Mouse (Mus musculus) hindbrain, embryonic 16.5 days (tissue): Measurements from ENCODE around the gene Slc46a3. TPM values are rescaled to one million over a fixed set of nuclear protein-coding genes. Genes with fewer than 3 reads are reported as not detected.

Experiments
- ATAC-seq: fragments of 200-750 bp; cut with Nextera tagmentation; 2 replicates; pipeline ENCODE4 v1.8.0; 2017; ENCODE audit warnings: moderate TSS enrichment, moderate library complexity
- H3K27ac ChIP-seq: fragments of 300-500 bp; sonication (generic); 2 replicates; pipeline ENCODE4 v1.5.1; 2014; ENCODE audit warnings: low read depth, mild to moderate bottlenecking, control low read depth, low read length, moderate library complexity
- H3K27me3 ChIP-seq: fragments of 300-500 bp; sonication (generic); replicated peaks from 2 replicates; pipeline ENCODE4 v1.6.1; 2014; ENCODE audit warnings: low read length; ENCODE audit not compliant: control insufficient read depth, insufficient read depth
- H3K36me3 ChIP-seq: fragments of 300-500 bp; sonication (generic); 2 replicates; pipeline ENCODE4 v1.6.1; 2014; ENCODE audit warnings: mild to moderate bottlenecking, low read length, moderate library complexity, mixed read lengths; ENCODE audit not compliant: control insufficient read depth, insufficient read depth
- H3K4me1 ChIP-seq: fragments of 300-500 bp; sonication (generic); 2 replicates; pipeline ENCODE4 v1.6.1; 2014; ENCODE audit warnings: low read depth, low read length; ENCODE audit not compliant: control insufficient read depth, insufficient read depth
- H3K4me2 ChIP-seq: fragments of 300-500 bp; sonication (generic); 2 replicates; pipeline ENCODE4 v1.6.1; 2014; ENCODE audit warnings: mild to moderate bottlenecking, low read length, control low read depth, moderate library complexity
- H3K4me3 ChIP-seq: fragments of 300-500 bp; sonication (generic); 2 replicates; pipeline ENCODE4 v1.5.1; 2014; ENCODE audit warnings: mild to moderate bottlenecking, low read length, control low read depth, moderate library complexity
- H3K9ac ChIP-seq: fragments of 300-500 bp; sonication (generic); 2 replicates; pipeline ENCODE4 v1.6.1; 2014; ENCODE audit warnings: low read depth, mild to moderate bottlenecking, control low read depth, low read length, moderate library complexity
- H3K9me3 ChIP-seq: fragments of 300-500 bp; sonication (generic); 2 replicates; pipeline ENCODE4 v1.6.1; 2014; ENCODE audit warnings: mild to moderate bottlenecking, low read length, moderate library complexity; ENCODE audit not compliant: control insufficient read depth
- WGBS: fragments of 180-500 bp; shearing (Covaris S2); extraction: QIAGEN DNeasy Blood & Tissue Kit; methylation state at CpG from one replicate; pipeline ENCODE4 v1.1.7; 2014; 5-methylcytosine and 5-hydroxymethylcytosine counted together
- polyA plus RNA-seq: library from polyadenylated mRNA; unstranded; fragments of >200 nt; fragmentation: Nextera tagmentation; extraction: Ambion mirVana; gene quantifications from 2 replicates; pipeline ENCODE4 v1.2.1, GENCODE M21; 2015

Slc46a3 gene
- polyA plus RNA-seq, 1 experiment from 2014 or later: 6.3 TPM

DNA sequence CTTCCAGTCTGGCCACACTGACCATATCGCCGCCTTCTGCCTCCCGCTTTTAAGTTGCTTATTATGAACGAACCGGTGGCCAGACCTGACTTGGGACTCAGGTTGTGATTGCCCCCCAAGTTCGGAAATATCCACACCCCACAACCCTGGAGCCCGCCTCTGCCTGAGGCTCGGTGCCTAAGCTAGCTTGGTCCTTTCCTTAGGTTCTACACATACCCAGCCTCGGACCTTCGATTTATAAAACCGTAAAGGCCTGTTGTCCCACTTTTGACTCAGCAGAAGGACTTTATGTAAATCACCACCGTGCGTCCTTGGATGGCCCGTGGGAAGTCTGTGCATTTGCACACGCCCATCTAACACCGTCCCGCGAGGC, 34.6 kb downstream of the Slc46a3 start:
- H3K27me3 ChIP-seq: no peaks in the 10 kb centered on the region
- no peak; the same call in 1 of the 2 replicates for ATAC-seq
- H3K4me2 ChIP-seq: peak overlapping the region; percentile 89
- peak overlapping the region; percentile 92 for H3K9ac ChIP-seq
- H3K4me3 ChIP-seq: peak overlapping the region; percentile 95
- under 1% methylated on average over 18 of the region's 18 CpGs for WGBS
- H3K36me3 ChIP-seq: peaks cover 15% of the 10 kb centered on the region
- no peaks in the 10 kb centered on the region for H3K9me3 ChIP-seq
- H3K4me1 ChIP-seq: peaks cover 17% of the 10 kb centered on the region
- H3K27ac ChIP-seq: peak overlapping the region; percentile 79

DNA sequence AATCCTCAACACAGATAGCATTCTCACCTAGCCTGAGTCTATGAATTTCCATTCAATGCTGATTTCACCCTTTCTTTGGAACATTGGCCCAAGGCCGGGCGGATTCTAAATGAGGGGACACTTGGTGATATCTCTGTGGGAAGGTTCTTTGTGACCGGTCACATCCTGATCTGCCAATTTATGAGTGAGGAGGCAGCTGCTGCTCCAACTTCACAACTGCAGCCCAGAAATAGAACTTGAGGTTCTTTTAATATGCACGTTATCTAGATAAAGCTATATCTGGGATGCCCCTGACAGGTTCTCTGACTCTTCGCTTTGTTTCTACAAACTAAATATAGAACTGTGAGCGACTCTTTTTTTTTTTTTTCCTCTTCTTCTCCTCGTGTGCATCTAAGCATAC, 44.4 kb downstream of the Slc46a3 start:
- Histone ChIP-seq H3K4me2 (no peak overlapping the region), H3K27ac (no peak overlapping the region), H3K36me3 (no peaks in the 10 kb centered on the region), H3K4me3 (no peak overlapping the region), H3K27me3 (no peaks in the 10 kb centered on the region), H3K4me1 (no peaks in the 10 kb centered on the region), H3K9ac (no peak overlapping the region), H3K9me3 (no peaks in the 10 kb centered on the region)
- WGBS: 66% methylated on average over 7 of the region's 7 CpGs
- no peak for ATAC-seq

- Histone ChIP-seq H3K4me2 (peak overlapping the region; percentile 26), H3K4me3 (no peak overlapping the region), H3K9me3 (no peaks in the 10 kb centered on the region), H3K36me3 (no peaks in the 10 kb centered on the region), H3K27ac (no peak overlapping the region), H3K4me1 (no peaks in the 10 kb centered on the region), H3K27me3 (no peaks in the 10 kb centered on the region), H3K9ac (no peak overlapping the region)
- ATAC-seq: peak; percentile 58; the same call in 1 of the 2 replicates
- 26% methylated on average over 16 of the region's 16 CpGs for WGBS
Observed at GRCm38 (mm10) chr5:147848164-147848863, 46.3 kb downstream of the Slc46a3 start.

GRCm38 (mm10) chr5:147847361-147847760, 47.3 kb downstream of the Slc46a3 start:
- 62% methylated on average over 5 of the region's 5 CpGs for WGBS
- Histone ChIP-seq H3K4me2 (no peak overlapping the region), H3K27me3 (no peaks in the 10 kb centered on the region), H3K27ac (no peak overlapping the region), H3K9ac (no peak overlapping the region), H3K36me3 (no peaks in the 10 kb centered on the region), H3K4me3 (no peak overlapping the region), H3K4me1 (no peaks in the 10 kb centered on the region), H3K9me3 (no peaks in the 10 kb centered on the region)
- no peak for ATAC-seq

DNA sequence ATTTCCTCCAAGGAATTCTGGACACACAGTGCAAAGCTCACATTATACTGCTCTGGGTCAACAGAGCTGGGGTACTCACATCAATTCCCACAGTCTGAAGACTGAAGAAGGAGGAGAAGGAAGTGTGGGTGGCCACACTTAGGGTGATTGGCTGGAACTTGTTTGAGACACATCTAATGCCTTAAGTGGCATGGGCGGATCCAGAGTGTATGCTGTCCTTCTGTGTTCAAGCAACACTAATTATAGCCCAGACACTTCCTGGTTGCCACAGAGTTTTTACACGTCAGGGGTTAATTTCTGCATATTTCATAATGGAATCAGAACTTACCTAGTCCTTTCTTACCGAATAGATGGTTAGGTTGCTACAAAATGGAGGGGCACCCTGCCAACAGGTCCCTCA, 49.3 kb downstream of the Slc46a3 start:
- Histone ChIP-seq H3K27me3 (no peaks in the 10 kb centered on the region), H3K27ac (no peak overlapping the region), H3K36me3 (no peaks in the 10 kb centered on the region), H3K4me3 (no peak overlapping the region), H3K4me2 (no peak overlapping the region), H3K9me3 (no peaks in the 10 kb centered on the region), H3K4me1 (no peaks in the 10 kb centered on the region), H3K9ac (no peak overlapping the region)
- ATAC-seq: no peak
- 73% methylated on average over 3 of the region's 3 CpGs for WGBS

GRCm38 (mm10) chr5:147843340-147843739, 51.3 kb downstream of the Slc46a3 start:
- 50% methylated on average over 7 of the region's 7 CpGs for WGBS
- Histone ChIP-seq H3K9me3 (no peaks in the 10 kb centered on the region), H3K4me2 (no peak overlapping the region), H3K4me3 (no peak overlapping the region), H3K9ac (no peak overlapping the region), H3K27ac (no peak overlapping the region), H3K27me3 (no peaks in the 10 kb centered on the region), H3K4me1 (no peaks in the 10 kb centered on the region), H3K36me3 (no peaks in the 10 kb centered on the region)
- ATAC-seq: no peak

- Histone ChIP-seq H3K4me1 (no peaks in the 10 kb centered on the region; the same call in 1 of the 2 replicates), H3K9me3 (no peaks in the 10 kb centered on the region), H3K27ac (no peak overlapping the region), H3K27me3 (no peaks in the 10 kb centered on the region; the same call in 1 of the 2 replicates), H3K36me3 (no peaks in the 10 kb centered on the region), H3K9ac (no peak overlapping the region), H3K4me3 (no peak overlapping the region), H3K4me2 (no peak overlapping the region)
- ATAC-seq: no peak
- 89% methylated on average over 12 of the region's 12 CpGs for WGBS
Observed at GRCm38 (mm10) chr5:147839418-147839817, 55.2 kb downstream of the Slc46a3 start.

GRCm38 (mm10) chr5:147834841-147835500, 59.6 kb downstream of the Slc46a3 start:
- no peak overlapping the region for H3K27ac ChIP-seq
- ATAC-seq: no peak
- H3K4me3 ChIP-seq: no peak overlapping the region
- 9% methylated on average over 17 of the region's 17 CpGs for WGBS
- H3K27me3 ChIP-seq: no peaks in the 10 kb centered on the region; the same call in 1 of the 2 replicates
- H3K36me3 ChIP-seq: no peaks in the 10 kb centered on the region
- H3K9ac ChIP-seq: no peak overlapping the region
- no peaks in the 10 kb centered on the region for H3K9me3 ChIP-seq
- no peaks in the 10 kb centered on the region; the same call in 1 of the 2 replicates for H3K4me1 ChIP-seq
- peak overlapping the region; percentile 32 for H3K4me2 ChIP-seq

- ATAC-seq: no peak
- WGBS: 45% methylated on average over 14 of the region's 14 CpGs
- H3K4me3 ChIP-seq: no peak overlapping the region
- no peaks in the 10 kb centered on the region; the same call in 1 of the 2 replicates for H3K27me3 ChIP-seq
- H3K27ac ChIP-seq: no peak overlapping the region
- no peak overlapping the region for H3K9ac ChIP-seq
- H3K4me1 ChIP-seq: no peaks in the 10 kb centered on the region; the same call in 1 of the 2 replicates
- H3K4me2 ChIP-seq: no peak overlapping the region
- no peaks in the 10 kb centered on the region for H3K36me3 ChIP-seq
- H3K9me3 ChIP-seq: no peaks in the 10 kb centered on the region
Observed at GRCm38 (mm10) chr5:147832842-147833241, 61.8 kb downstream of the Slc46a3 start.
